In the genomic region with DNA sequence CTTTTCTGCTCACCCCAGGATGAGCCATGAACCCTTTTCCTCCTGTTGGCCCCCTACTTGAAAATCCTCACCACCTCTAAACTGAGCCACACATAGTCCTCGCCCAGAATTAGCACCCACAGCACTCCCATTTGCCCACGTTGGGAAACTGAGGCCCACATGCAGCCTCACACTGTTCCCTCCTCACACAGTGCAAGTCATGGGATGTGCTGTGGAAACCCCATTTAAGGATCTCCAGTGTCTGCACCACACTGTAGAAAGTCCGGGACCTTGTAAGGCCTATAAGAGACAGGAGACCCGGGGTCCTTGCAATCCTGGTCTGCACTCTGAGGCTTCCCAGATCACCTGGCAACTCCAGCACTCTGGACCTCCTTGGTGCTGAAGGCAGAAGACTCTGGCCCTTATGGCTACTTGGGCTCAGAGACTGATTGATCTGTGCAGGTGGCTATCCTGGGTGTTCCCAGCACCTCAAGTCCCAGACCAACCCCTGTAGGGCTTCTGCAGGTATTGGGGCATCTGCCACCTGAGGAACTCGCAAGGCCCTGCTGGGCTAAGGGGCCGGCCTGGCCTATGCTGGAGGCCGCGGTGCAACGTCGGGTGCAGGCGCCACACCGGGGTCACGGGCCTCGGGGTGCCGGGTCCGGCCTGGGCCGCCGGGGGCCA, we compare ENCODE assay signal across 10 mouse cellular contexts. TPM values are rescaled to one million over a fixed set of nuclear protein-coding genes. Genes with fewer than 3 reads are reported as not detected.
DNase-seq lines count a peak whose midpoint lies in the region; ATAC-seq lines count a peak whose summit lies in the region.
"Had no signal": no experiment of that assay in that cellular context is flagged by ENCODE, and none has a peak within 500 bp of the region (broad histone marks: within the 10 kb centered on the region; RNA-seq: fewer than 3 reads in every experiment).

No protein-coding gene starts in this region.

- peak overlapping the region; percentile 67 for H3K9ac ChIP-seq in kidney, embryonic 15.5 days
- H3K9ac ChIP-seq in limb, embryonic 12.5 days (replicated peaks): peak overlapping the region; percentile 88
- peak overlapping the region; percentile 82 for H3K9ac ChIP-seq in neural tube, embryonic 13.5 days

- H3K9me3 ChIP-seq in kidney, embryonic 15.5 days (replicated peaks): no peaks in the 10 kb centered on the region
- H3K9me3 ChIP-seq in forebrain, embryonic 10.5 days: no peaks in the 10 kb centered on the region
- no peaks in the 10 kb centered on the region for H3K9me3 ChIP-seq in limb, embryonic 12.5 days
- no peaks in the 10 kb centered on the region for H3K9me3 ChIP-seq in neural tube, embryonic 13.5 days

- H3K4me3 ChIP-seq in kidney, embryonic 15.5 days (replicated peaks): peak overlapping the region; percentile 50
- H3K4me3 ChIP-seq in forebrain, embryonic 10.5 days: peak overlapping the region; percentile 60
- H3K4me3 ChIP-seq in limb, embryonic 12.5 days (replicated peaks): peak overlapping the region; percentile 48
- peak overlapping the region; percentile 43 for H3K4me3 ChIP-seq in neural tube, embryonic 13.5 days
- H3K4me3 ChIP-seq: myocyte had no signal

- DNase-seq in kidney, adult 9 months: no peak
- no peak for DNase-seq in forebrain, embryonic 10.5 days (ENCODE audit: extremely low spot score, low spot score)
- no peak for DNase-seq in adrenal gland, postnatal 14 days
- DNase-seq in spleen, postnatal 10 days (ENCODE audit: low spot score in 2 of 2): no peak
- DNase-seq: cerebellum, adult 8-10 months had no signal

- peak; percentile 59 for ATAC-seq in kidney, embryonic 15.5 days (replicated peaks; ENCODE audit: low FRiP score)
- ATAC-seq in limb, embryonic 12.5 days (ENCODE audit: insufficient number of reproducible peaks, insufficient read depth, low FRiP score, low TSS enrichment, low read depth): peak; percentile 60; the same call in 1 of the 2 replicates
- ATAC-seq in neural tube, embryonic 13.5 days (ENCODE audit: low read depth): peak; percentile 56
- no peak for ATAC-seq in megakaryocyte-erythroid progenitor cell, adult 5-6 weeks (replicated peaks; ENCODE audit: low FRiP score, low TSS enrichment, poor library complexity, severe bottlenecking)

- WGBS in kidney, embryonic 15.5 days: 18% methylated on average over 18 of the region's 18 CpGs
- 15% methylated on average over 18 of the region's 18 CpGs for WGBS in forebrain, embryonic 10.5 days
- WGBS in limb, embryonic 12.5 days: 14% methylated on average over 18 of the region's 18 CpGs
- WGBS in neural tube, embryonic 13.5 days: 15% methylated on average over 18 of the region's 18 CpGs

- H3K4me1 ChIP-seq in kidney, embryonic 15.5 days: peaks cover 23% of the 10 kb centered on the region
- H3K4me1 ChIP-seq in forebrain, embryonic 10.5 days: peaks cover 51% of the 10 kb centered on the region
- peaks cover 28% of the 10 kb centered on the region for H3K4me1 ChIP-seq in limb, embryonic 12.5 days (replicated peaks)
- peaks cover 35% of the 10 kb centered on the region for H3K4me1 ChIP-seq in neural tube, embryonic 13.5 days (replicated peaks)

- H3K27ac ChIP-seq in kidney, embryonic 15.5 days: peak overlapping the region; percentile 41
- peak overlapping the region; percentile 93 for H3K27ac ChIP-seq in forebrain, embryonic 10.5 days
- peak overlapping the region; percentile 80 for H3K27ac ChIP-seq in limb, embryonic 12.5 days
- peak overlapping the region; percentile 67 for H3K27ac ChIP-seq in neural tube, embryonic 13.5 days (replicated peaks)

- no peaks in the 10 kb centered on the region for H3K36me3 ChIP-seq in kidney, embryonic 15.5 days
- no peaks in the 10 kb centered on the region for H3K36me3 ChIP-seq in forebrain, embryonic 10.5 days (replicated peaks)
- H3K36me3 ChIP-seq in limb, embryonic 12.5 days: no peaks in the 10 kb centered on the region
- no peaks in the 10 kb centered on the region for H3K36me3 ChIP-seq in neural tube, embryonic 13.5 days

- H3K27me3 ChIP-seq in kidney, embryonic 15.5 days: peaks cover 11% of the 10 kb centered on the region; the same call in 1 of the 2 replicates
- peaks cover 100% of the 10 kb centered on the region for H3K27me3 ChIP-seq in forebrain, embryonic 10.5 days (ENCODE audit: poor library complexity, severe bottlenecking)
- H3K27me3 ChIP-seq in limb, embryonic 12.5 days: peaks cover 14% of the 10 kb centered on the region; the same call in 1 of the 2 replicates
- no peaks in the 10 kb centered on the region for H3K27me3 ChIP-seq in neural tube, embryonic 13.5 days

- H3K4me2 ChIP-seq in kidney, embryonic 15.5 days: peak overlapping the region; percentile 92
- peak overlapping the region; percentile 88 for H3K4me2 ChIP-seq in limb, embryonic 12.5 days
- peak overlapping the region; percentile 81 for H3K4me2 ChIP-seq in neural tube, embryonic 13.5 days

RNA-seq across cellular contexts. Expression of a gene that starts 23.5 kb away (rescaled TPM):
- polyA plus RNA-seq in kidney, embryonic 15.5 days (2015; fragmentation: Nextera tagmentation; extraction: Ambion mirVana): 844 and 965 TPM in 2 replicates
- polyA plus RNA-seq in forebrain, embryonic 10.5 days (2016; fragmentation: Nextera tagmentation; extraction: Ambion mirVana): 194 and 230 TPM in 2 replicates
- 1,371 and 1,459 TPM in 2 replicates for polyA plus RNA-seq in limb, embryonic 12.5 days (2016; fragmentation: Nextera tagmentation; extraction: Ambion mirVana)
- polyA plus RNA-seq in neural tube, embryonic 13.5 days (2015; fragmentation: Nextera tagmentation; extraction: Ambion mirVana): 464 and 633 TPM in 2 replicates
- total RNA-seq in adrenal gland, postnatal 14 days (2021): 321 and 419 TPM in 2 replicates
- total RNA-seq in megakaryocyte-erythroid progenitor cell, adult 5-6 weeks (2014; fragmentation: Nextera tagmentation): 4.3 TPM in 1 of 2 replicates, not detected in the other
- total RNA-seq in megakaryocyte-erythroid progenitor cell, adult 5-6 weeks (2017): 1.1 and 1.3 TPM in 2 replicates

RNA-seq across cellular contexts. Expression of a gene that starts 36.2 kb away (rescaled TPM):
- polyA plus RNA-seq in kidney, embryonic 15.5 days (2015; fragmentation: Nextera tagmentation; extraction: Ambion mirVana): 4.1 and 4.5 TPM in 2 replicates
- polyA plus RNA-seq in forebrain, embryonic 10.5 days (2016; fragmentation: Nextera tagmentation; extraction: Ambion mirVana): 0.43 TPM in 2 replicates
- polyA plus RNA-seq in limb, embryonic 12.5 days (2016; fragmentation: Nextera tagmentation; extraction: Ambion mirVana): 1.3 and 1.4 TPM in 2 replicates
- 0.28 and 0.29 TPM in 2 replicates for polyA plus RNA-seq in neural tube, embryonic 13.5 days (2015; fragmentation: Nextera tagmentation; extraction: Ambion mirVana)
- total RNA-seq in adrenal gland, postnatal 14 days (2021): 1.8 and 11.3 TPM in 2 replicates
- 0.62 and 3.0 TPM in 2 replicates for total RNA-seq in megakaryocyte-erythroid progenitor cell, adult 5-6 weeks (2014; fragmentation: Nextera tagmentation)
- 1.1 and 2.5 TPM in 2 replicates for total RNA-seq in megakaryocyte-erythroid progenitor cell, adult 5-6 weeks (2017)

Comparison
In these comparisons a context has a peak if more than half of its experiments do, and no peak if none do; other contexts are left out.
1. H3K27ac ChIP-seq: peak in every context shown above with its lines; median percentile 93 in forebrain, embryonic 10.5 days; 80 in limb, embryonic 12.5 days; 67 in neural tube, embryonic 13.5 days; 41 in kidney, embryonic 15.5 days.